Mouse (Mus musculus): Measurements from ENCODE around the gene Gm15155.

GRCm38 (mm10) chrX:156155776-156156175, 531.2 kb downstream of the Gm15155 start:
- TF ChIP-seq CTCF (conservative IDR thresholded peaks at IDR 0.05; ENCODE audit: insufficient read depth, insufficient read length, low read depth, low read length) = no peak
- TF ChIP-seq POLR2A (IDR thresholded peaks at IDR 0.05; ENCODE audit: low read depth, low read length) = no peak
